Mouse (Mus musculus) spleen, postnatal 14 days (tissue): ENCODE results near the gene Pik3r1.

ENCODE experiments used
- DNase-seq, 2 experiments: peaks; one replicate each; pipeline ENCODE4 v3.0.0; 2021 to 2022; ENCODE audit warnings: low spot score in 2 of 2

Gene Pik3r1

GRCm38 (mm10) chr13:101767809-101768629 lies at the start of gene Pik3r1:
Gene Pik3r1, minus strand, starts transcription at chr13:101768217.
- peak; percentile 93 to 95 for DNase-seq

DNA sequence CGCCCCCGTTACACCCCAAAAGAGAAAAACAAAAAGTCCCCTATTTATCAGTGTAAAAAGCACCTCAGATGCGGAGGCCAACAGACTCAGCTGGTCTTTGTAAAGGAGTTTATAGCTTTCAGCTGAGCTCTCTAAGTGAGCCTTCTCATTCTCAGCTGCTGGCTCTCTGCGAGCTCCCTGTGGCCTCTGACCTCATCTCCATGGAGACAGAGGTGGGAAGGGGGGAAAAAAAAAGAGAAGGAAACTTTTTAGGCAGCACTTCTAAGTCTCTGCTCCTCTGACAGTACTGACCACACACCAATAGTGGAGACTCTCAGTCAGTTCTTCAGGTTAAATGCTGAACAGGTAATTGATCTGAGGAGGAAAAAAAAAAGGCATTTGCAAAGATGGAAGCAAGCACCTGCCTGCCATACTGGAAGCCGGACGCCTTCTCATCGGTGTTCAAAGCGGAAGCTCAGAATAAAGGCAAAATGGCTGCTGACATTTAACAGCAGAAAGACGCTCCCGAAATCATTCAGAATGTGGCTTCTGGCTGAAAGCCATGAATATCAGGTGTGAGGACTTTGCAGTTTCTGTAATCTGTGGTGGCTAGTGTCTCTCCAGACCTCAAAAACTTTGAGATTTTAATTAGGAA lies 45.4 kb upstream of the Pik3r1 start:
- DNase-seq = no peak

- no peak for DNase-seq
Measured at GRCm38 (mm10) chr13:101812341-101812740, 44.3 kb upstream of the Pik3r1 start.

- no peak for DNase-seq
Measured at GRCm38 (mm10) chr13:101811882-101812281, 43.9 kb upstream of the Pik3r1 start.

DNA sequence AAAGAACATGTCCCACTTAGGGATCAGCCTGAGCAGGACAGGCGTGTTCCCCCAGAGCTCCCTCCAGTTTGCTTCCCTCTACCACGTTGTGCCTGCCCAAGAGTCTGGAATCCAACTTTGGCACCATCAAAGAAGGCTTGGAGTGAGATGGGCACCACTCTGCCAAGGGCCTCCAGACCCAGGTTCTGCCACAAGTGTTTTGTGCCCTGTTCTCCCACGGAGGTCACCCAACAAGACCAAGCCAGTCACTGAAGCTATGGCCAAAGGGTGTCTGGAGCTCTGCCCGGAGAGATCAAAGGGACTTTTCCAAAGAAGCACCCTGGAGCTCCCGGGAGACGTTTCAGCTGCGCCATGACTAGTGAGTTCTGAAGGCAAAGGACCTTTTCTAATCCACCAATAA lies 42.6 kb upstream of the Pik3r1 start:
- DNase-seq = no peak

- no peak for DNase-seq
Measured at GRCm38 (mm10) chr13:101809796-101810195, 41.8 kb upstream of the Pik3r1 start.

- DNase-seq = no peak
Measured at GRCm38 (mm10) chr13:101805559-101806091, 37.6 kb upstream of the Pik3r1 start.

- no peak for DNase-seq
Measured at GRCm38 (mm10) chr13:101801372-101802186, 33.6 kb upstream of the Pik3r1 start.

DNA sequence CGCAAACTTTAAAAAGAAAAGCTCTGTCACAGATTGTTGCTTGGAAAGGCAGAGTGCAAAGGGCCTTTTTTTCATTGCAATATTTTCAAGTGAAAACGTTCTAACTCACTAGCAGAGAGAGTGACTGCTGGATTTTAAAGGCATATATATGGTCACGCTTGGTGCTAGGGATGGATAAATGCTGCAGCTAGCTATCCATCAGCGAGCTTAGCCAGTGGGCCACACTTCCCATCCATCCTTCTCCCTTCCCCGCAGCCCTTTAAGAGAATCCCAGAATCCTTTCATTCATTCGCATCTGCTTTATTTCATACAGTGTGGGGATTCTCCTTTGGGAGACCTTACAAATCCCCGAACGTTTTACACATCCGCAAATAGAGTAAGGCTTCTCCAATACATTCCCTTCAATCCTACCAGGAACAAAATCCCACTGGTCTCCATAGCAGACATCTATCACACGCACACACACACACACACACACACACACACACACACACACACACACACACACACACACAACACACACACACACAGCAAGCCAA lies 32.9 kb upstream of the Pik3r1 start:
- no peak for DNase-seq

DNA sequence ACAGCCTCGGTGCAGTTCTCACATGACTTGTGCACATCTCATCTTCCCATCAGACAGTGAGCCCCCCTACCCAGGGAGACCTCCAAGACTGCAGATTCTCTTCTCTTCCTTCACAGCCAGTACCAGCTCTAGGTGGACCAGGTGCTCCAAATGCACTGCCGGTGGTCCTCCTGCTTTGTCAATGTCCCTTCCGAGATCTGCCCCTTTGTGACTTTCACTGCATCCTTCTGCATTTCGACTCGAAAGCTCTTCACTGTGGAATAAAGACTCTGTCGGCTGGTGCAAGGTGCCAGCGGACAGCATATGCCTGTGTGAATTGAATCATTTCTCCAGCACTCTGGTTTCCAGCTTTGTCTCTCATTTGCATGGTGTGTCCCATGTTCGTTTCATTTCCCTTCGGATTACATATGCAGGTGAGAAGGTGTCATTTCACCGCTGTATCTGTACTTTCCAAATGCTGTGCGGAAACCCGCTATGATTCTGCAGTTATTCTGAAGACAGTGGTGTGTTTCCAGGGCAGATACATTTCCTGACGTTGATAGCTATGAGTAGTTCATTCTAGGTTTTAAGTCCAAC lies 32.1 kb upstream of the Pik3r1 start:
- no peak for DNase-seq

- no peak for DNase-seq
Measured at GRCm38 (mm10) chr13:101799318-101799717, 31.3 kb upstream of the Pik3r1 start.

GRCm38 (mm10) chr13:101798522-101798921 lies 30.5 kb upstream of the Pik3r1 start:
- no peak for DNase-seq

DNA sequence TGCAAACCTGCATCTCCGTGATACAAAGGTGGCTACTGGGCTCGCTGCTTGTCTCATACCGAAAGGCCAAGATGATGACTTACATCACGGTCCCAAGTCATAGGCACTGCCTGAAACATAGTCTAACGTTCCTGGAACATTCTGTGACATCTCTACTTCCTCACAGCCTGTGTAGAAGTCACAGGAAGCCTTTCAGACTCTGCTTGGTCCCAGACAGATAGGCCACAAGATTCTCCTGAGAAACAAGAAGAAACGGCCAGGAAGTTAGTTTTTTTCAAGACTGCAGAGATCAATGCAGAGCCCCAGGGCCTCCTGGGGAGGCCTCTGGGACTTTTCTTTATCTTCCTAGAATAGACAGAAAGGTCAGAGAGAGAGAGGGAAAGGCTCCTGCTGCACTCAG lies 29.0 kb upstream of the Pik3r1 start:
- DNase-seq = no peak

- no peak for DNase-seq
Measured at GRCm38 (mm10) chr13:101785705-101786104, 17.7 kb upstream of the Pik3r1 start.

GRCm38 (mm10) chr13:101784651-101785289 lies 16.8 kb upstream of the Pik3r1 start:
- no peak for DNase-seq

GRCm38 (mm10) chr13:101779011-101779410 lies 11.0 kb upstream of the Pik3r1 start:
- no peak for DNase-seq

DNA sequence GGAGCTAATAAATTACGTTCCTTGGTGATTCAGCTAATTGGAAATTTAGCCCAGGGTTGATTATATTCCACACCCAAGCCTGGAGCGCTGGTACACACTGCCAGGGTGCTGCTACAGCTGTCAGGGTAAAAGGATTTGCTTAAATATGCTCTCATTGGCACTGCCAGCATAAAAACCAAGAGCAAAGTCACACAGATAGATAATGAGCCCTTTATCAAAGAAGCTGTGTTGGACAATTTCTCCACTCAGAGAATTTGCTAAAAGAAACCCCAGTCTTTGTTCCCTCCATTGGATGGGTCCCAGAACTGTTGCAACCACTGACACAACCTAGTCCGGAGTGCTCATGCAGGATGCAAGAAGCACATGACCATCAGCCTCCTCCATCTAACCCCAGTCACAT lies 9.8 kb upstream of the Pik3r1 start:
- DNase-seq = no peak

DNA sequence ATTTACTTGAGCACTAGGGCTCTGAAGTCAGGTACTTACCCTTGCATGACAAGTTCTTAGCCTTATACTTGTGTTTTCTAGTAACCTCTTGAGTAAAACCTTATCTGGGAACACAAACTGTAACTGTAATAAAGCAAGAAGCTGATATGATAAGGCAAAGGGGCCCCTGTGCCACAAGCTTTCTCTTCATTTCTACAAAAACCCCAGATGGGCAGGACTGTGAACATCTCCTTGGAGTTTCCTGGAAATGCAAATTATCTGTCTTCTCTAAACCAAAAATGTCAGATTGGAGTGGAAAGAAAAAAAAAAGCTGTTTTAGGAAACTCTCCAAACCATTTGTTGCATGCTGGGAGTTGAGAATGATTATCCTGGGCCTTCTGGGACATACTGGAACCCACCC lies 3.1 kb upstream of the Pik3r1 start:
- DNase-seq = no peak

GRCm38 (mm10) chr13:101769955-101770354 lies 1.9 kb upstream of the Pik3r1 start:
- no peak for DNase-seq

GRCm38 (mm10) chr13:101768630-101768991 lies 594 bp upstream of the Pik3r1 start:
- peak; percentile 16 to 36 for DNase-seq
